Mouse (Mus musculus): ENCODE results near the gene Tnfrsf8.

DNA sequence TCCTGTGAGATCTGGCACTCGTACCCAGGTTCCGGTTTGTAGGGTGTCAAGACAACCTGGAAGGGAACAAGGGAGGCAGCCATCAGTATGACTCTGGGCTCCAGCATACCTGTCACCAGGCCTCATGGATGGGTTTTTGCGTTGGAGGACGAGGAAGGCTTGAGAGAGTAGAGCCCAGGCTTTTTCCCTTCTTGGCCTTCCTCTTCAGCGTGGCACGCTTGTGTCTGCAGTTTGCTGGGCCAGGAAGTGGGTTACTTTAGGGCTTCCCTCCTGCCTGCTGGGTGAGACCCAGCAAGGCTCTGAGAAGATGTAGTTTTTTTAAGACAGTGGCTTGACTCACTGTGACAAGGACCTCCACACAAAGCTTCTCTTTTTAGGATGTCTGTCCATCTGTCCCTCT, 85.9 kb downstream of the Tnfrsf8 start:
- TF ChIP-seq GATA1 (IDR thresholded peaks at IDR 0.05; ENCODE audit: borderline replicate concordance, low read length) (no peak), FLI1 (IDR thresholded peaks at IDR 0.05; ENCODE audit: low read length) (no peak)

Data from megakaryocyte, embryonic 14.5 days (primary cell).